Mouse (Mus musculus) kidney, postnatal 0 days (tissue): ENCODE data around the gene Akap1. TPM values are rescaled to one million over a fixed set of nuclear protein-coding genes. Genes with fewer than 3 reads are reported as not detected.
A peak's percentile ranks its signal among the peaks of the same experiment; 100 is the strongest.

Source experiments
- ATAC-seq: fragments of 200-750 bp; cut with Nextera tagmentation; replicated peaks from 2 replicates; pipeline ENCODE4 v1.8.0; 2017; ENCODE audit warnings: low read depth, moderate number of reproducible peaks, moderate TSS enrichment, moderate library complexity; ENCODE audit not compliant: low FRiP score
- DNase-seq: peaks from one replicate; pipeline ENCODE4 v3.0.0-alpha.2; 2016; ENCODE audit warnings: low spot score
- H3K27ac ChIP-seq: fragments of 300-500 bp; sonication (generic); 2 replicates; pipeline ENCODE4 v1.5.1; 2014; ENCODE audit warnings: mild to moderate bottlenecking
- H3K27me3 ChIP-seq: fragments of 300-500 bp; sonication (generic); 2 replicates; pipeline ENCODE4 v1.6.1; 2014; ENCODE audit warnings: low read length, mixed read lengths; ENCODE audit not compliant: insufficient read depth
- H3K36me3 ChIP-seq: fragments of 300-500 bp; sonication (generic); 2 replicates; pipeline ENCODE4 v1.6.1; 2014; ENCODE audit warnings: low read length, mixed read lengths; ENCODE audit not compliant: insufficient read depth
- H3K4me1 ChIP-seq: fragments of 300-500 bp; sonication (generic); replicated peaks from 2 replicates; pipeline ENCODE4 v1.6.1; 2014; ENCODE audit warnings: antibody characterized with exemption, low read length, mixed read lengths; ENCODE audit not compliant: insufficient read depth
- H3K4me2 ChIP-seq: fragments of 300-500 bp; sonication (generic); 2 replicates; pipeline ENCODE4 v1.6.1; 2014; ENCODE audit warnings: mild to moderate bottlenecking, low read length, moderate library complexity, mixed read lengths
- H3K4me3 ChIP-seq: fragments of 300-500 bp; sonication (generic); replicated peaks from 2 replicates; pipeline ENCODE4 v1.5.1; 2014; ENCODE audit warnings: low read depth, low read length
- H3K9ac ChIP-seq: fragments of 300-500 bp; sonication (generic); 2 replicates; pipeline ENCODE4 v1.6.1; 2014; ENCODE audit warnings: low read depth, low read length
- H3K9me3 ChIP-seq: fragments of 300-500 bp; sonication (generic); replicated peaks from 2 replicates; pipeline ENCODE4 v1.6.1; 2016; ENCODE audit warnings: low read length, inconsistent platforms, mixed read lengths
- CTCF ChIP-seq: IDR thresholded peaks from 2 replicates; pipeline ENCODE4 v1.5.1; 2016; ENCODE audit warnings: antibody characterized with exemption, low read depth, mild to moderate bottlenecking, moderate library complexity
- WGBS: fragments of 180-500 bp; shearing (Covaris S2); extraction: QIAGEN DNeasy Blood & Tissue Kit; methylation state at CpG from one replicate; pipeline ENCODE4 v1.1.7; 2014; 5-methylcytosine and 5-hydroxymethylcytosine counted together
- polyA plus RNA-seq: library from polyadenylated mRNA; unstranded; fragments of >200 nt; fragmentation: Nextera tagmentation; extraction: Ambion mirVana; gene quantifications from 2 replicates; pipeline ENCODE4 v1.2.1, GENCODE M21; 2015

Gene Akap1
- polyA plus RNA-seq, 1 experiment from 2014 or later: 16.9 TPM

DNA sequence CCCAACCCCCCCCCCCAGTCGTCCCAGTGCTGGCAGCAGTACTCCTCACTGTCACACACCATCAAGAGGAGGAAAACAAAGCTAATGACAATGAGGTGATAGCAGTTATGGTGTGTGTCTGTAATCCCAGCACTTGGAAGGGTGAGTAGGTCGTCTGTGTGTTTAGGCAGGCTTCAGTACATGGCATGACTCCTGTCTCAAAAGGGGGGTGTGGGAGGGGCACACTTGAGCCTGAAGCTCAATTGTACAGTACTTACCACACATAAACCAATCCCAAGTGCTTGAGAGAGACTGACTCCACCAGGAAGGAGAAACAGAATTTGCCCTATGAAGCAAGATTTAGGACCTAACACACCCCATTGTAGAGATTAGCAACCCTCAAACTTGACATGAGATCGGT is 3.3 kb downstream of the Akap1 start:
- ATAC-seq: no peak
- peaks cover 10% of the 10 kb centered on the region; the same call in 1 of the 2 replicates for H3K4me1 ChIP-seq
- H3K4me3 ChIP-seq: no peak overlapping the region
- DNase-seq: no peak
- no peaks in the 10 kb centered on the region for H3K27me3 ChIP-seq
- no peak overlapping the region for H3K4me2 ChIP-seq
- H3K9me3 ChIP-seq: no peaks in the 10 kb centered on the region
- 52% methylated on average over 3 of the region's 3 CpGs for WGBS
- no peak for TF ChIP-seq CTCF
- H3K36me3 ChIP-seq: no peaks in the 10 kb centered on the region
- H3K27ac ChIP-seq: no peak overlapping the region
- no peak overlapping the region for H3K9ac ChIP-seq

DNA sequence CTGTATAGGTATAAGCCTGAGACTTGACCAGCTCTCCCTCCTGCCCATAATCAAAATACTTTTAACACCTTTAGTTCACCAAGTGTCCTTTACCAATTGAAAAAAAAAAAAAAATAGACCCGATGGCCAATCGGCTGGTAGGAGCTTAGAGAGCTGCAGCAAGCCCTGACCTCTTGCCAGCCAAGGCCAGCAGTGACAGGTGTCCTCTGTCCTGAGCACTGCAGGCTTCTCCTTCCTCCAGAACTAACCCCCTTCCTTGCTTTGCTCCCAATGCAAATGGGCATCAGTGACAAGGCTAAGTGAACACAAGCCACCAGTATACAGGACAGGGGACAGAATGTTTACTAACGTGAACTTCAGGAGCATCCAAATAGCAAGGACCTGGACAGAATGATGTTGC is 3.7 kb downstream of the Akap1 start:
- DNase-seq: no peak
- H3K9me3 ChIP-seq: no peaks in the 10 kb centered on the region
- ATAC-seq: no peak
- H3K27me3 ChIP-seq: no peaks in the 10 kb centered on the region
- peaks cover 10% of the 10 kb centered on the region; the same call in 1 of the 2 replicates for H3K4me1 ChIP-seq
- 78% methylated on average over 3 of the region's 3 CpGs for WGBS
- H3K4me2 ChIP-seq: no peak overlapping the region
- H3K36me3 ChIP-seq: no peaks in the 10 kb centered on the region
- no peak for TF ChIP-seq CTCF
- H3K27ac ChIP-seq: no peak overlapping the region
- H3K9ac ChIP-seq: no peak overlapping the region
- no peak overlapping the region for H3K4me3 ChIP-seq

DNA sequence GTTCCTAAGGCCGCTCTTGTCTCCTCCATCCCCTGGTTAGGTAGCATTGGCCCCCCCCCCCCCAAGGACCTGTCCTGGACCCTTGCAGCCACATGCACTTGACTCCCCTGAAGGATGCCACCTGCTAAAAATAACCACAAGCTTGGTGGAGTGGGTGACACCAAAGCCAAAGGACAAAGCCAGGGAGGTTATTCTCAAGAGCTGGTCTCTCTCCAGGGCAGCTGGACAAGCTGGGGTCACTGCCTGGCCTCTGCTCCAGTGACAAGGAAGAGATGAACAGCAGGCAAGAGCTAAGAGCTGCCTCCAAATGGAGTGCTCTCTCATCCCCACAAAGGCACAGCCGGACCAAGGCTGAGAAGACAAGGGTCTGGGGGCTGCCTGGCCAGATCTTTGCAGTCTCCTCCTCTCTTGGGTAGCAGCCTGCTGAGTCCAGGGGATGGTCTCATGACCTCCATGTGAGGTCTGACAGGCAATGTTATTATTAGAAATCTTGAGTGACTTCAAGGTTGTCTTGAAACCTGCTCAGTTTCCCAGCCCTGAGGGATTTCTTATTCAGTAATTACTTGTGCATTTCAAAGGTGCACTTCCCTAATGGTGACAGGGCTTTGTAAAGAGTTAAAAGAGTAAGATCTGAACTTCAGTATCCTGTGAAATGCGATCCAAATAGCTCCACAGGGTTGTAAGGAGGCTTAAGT is 6.9 kb downstream of the Akap1 start:
- Histone ChIP-seq H3K27ac (peak overlapping the region; percentile 47; the same call in 1 of the 2 replicates), H3K9ac (no peak overlapping the region), H3K9me3 (no peaks in the 10 kb centered on the region), H3K4me3 (no peak overlapping the region), H3K27me3 (no peaks in the 10 kb centered on the region), H3K4me2 (no peak overlapping the region), H3K36me3 (no peaks in the 10 kb centered on the region), H3K4me1 (peaks cover 10% of the 10 kb centered on the region; the same call in 1 of the 2 replicates)
- 54% methylated on average over 3 of the region's 3 CpGs for WGBS
- DNase-seq: no peak
- no peak for ATAC-seq
- no peak for TF ChIP-seq CTCF

DNA sequence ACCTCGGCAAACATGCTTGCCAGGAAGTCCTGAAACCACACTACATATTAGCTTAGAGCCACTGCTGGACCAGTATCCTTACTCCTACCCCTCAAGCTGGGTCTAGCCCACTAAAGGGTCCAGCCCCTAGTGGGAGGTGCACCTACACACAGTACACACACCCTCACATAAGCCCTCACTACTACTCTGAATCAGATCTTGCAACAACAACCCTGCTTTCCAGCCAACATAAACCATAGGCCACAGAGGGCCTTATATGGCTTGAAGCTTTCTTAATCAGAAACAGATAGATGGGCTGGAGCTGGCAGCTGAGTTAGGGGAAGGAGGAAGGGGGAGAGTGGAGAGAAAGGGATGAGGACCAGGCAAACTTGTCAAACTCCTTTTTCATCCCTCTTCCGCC is 8.0 kb downstream of the Akap1 start:
- H3K4me2 ChIP-seq: no peak overlapping the region
- H3K9me3 ChIP-seq: no peaks in the 10 kb centered on the region
- H3K9ac ChIP-seq: no peak overlapping the region
- H3K27me3 ChIP-seq: no peaks in the 10 kb centered on the region
- H3K4me3 ChIP-seq: no peak overlapping the region
- no peaks in the 10 kb centered on the region for H3K36me3 ChIP-seq
- ATAC-seq: no peak
- TF ChIP-seq CTCF: no peak
- H3K4me1 ChIP-seq: peaks cover 10% of the 10 kb centered on the region; the same call in 1 of the 2 replicates
- peak; percentile 38 for DNase-seq
- H3K27ac ChIP-seq: no peak overlapping the region
- 35% methylated on average over 2 of the region's 2 CpGs for WGBS

DNA sequence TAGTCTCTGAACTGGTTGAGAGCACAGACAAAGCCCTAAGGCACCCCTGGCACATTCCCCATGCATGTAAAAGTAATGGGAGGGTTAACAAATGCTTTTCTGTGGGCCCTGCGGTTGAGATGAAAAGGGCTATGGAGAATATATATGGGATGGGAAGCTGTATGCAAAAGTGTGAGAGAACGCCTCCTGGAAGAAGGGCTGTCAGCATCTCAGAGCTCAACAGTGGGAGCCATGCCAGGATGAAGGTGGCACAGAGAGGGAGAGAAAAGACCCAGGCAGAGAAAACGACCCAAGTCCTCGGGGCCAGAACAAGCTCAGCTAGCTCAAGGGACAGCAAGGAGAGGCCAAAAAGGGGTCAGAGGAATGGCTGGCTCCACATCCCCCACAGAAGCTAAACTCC is 8.6 kb downstream of the Akap1 start:
- WGBS: 35% methylated on average over 4 of the region's 4 CpGs
- ATAC-seq: no peak
- H3K4me1 ChIP-seq: 0 out of 2 replicates have a peak, but pooled peaks cover 10% of the 10 kb centered on the region
- no peaks in the 10 kb centered on the region for H3K9me3 ChIP-seq
- no peaks in the 10 kb centered on the region for H3K27me3 ChIP-seq
- H3K4me2 ChIP-seq: no peak overlapping the region
- no peak for TF ChIP-seq CTCF
- no peak overlapping the region for H3K9ac ChIP-seq
- no peak overlapping the region for H3K4me3 ChIP-seq
- no peak overlapping the region for H3K27ac ChIP-seq
- DNase-seq: peak; percentile 23
- no peaks in the 10 kb centered on the region for H3K36me3 ChIP-seq

DNA sequence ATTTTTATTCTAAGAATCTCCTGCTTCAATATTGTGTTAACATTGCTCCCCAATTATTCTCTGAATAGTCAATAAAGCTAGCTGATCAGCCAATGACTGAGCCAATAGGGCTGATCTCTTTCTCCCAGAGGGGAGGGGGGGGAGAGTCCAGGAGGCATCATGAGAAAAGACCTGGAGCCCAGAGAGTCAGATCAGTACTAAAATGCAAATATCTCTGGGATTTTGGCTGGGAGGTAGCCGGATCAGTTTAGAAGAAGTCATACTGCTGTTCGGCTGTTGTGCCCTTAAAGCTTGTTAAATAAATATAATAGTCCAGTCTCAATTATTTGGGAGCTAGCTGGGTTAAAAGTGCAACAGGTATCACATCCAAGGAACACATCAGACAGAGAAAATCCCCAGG is 10.8 kb downstream of the Akap1 start:
- WGBS: 83% methylated on average over 2 of the region's 2 CpGs
- TF ChIP-seq CTCF: no peak
- no peak overlapping the region for H3K4me3 ChIP-seq
- H3K9me3 ChIP-seq: no peaks in the 10 kb centered on the region
- no peak overlapping the region for H3K4me2 ChIP-seq
- H3K27ac ChIP-seq: no peak overlapping the region
- DNase-seq (no peak), ATAC-seq (no peak)
- no peaks in the 10 kb centered on the region for H3K27me3 ChIP-seq
- H3K9ac ChIP-seq: no peak overlapping the region
- peaks cover 25% of the 10 kb centered on the region; the same call in 1 of the 2 replicates for H3K4me1 ChIP-seq
- H3K36me3 ChIP-seq: no peaks in the 10 kb centered on the region
